Mouse (Mus musculus): ENCODE results near the gene Fkbp6.

Gene Fkbp6

GRCm38 (mm10) chr5:135351606-135352005 lies 1.8 kb upstream of the Fkbp6 start:
- no peak for DNase-seq

- no peak for DNase-seq
These were observed 2.3 kb downstream of the Fkbp6 start for GRCm38 (mm10) chr5:135347511-135348011.

- DNase-seq: no peak
These were observed 3.4 kb downstream of the Fkbp6 start for GRCm38 (mm10) chr5:135346430-135346829.

GRCm38 (mm10) chr5:135345989-135346388 lies 3.9 kb downstream of the Fkbp6 start:
- no peak for DNase-seq

GRCm38 (mm10) chr5:135337575-135337974 lies 12.3 kb downstream of the Fkbp6 start:
- DNase-seq: peak; percentile 24 to 39

GRCm38 (mm10) chr5:135331161-135331560 lies 18.7 kb downstream of the Fkbp6 start:
- DNase-seq: no peak

GRCm38 (mm10) chr5:135330201-135330600 lies 19.6 kb downstream of the Fkbp6 start:
- no peak for DNase-seq

- DNase-seq: no peak
These were observed 20.4 kb downstream of the Fkbp6 start for GRCm38 (mm10) chr5:135329471-135329870.

GRCm38 (mm10) chr5:135326121-135326659 lies 23.7 kb downstream of the Fkbp6 start:
- no peak for DNase-seq

GRCm38 (mm10) chr5:135322197-135322596 lies 27.6 kb downstream of the Fkbp6 start:
- DNase-seq: no peak

GRCm38 (mm10) chr5:135319856-135320255 lies 30.0 kb downstream of the Fkbp6 start:
- DNase-seq: peak; percentile 13 to 22

GRCm38 (mm10) chr5:135316177-135316576 lies 33.7 kb downstream of the Fkbp6 start:
- no peak for DNase-seq

- no peak for DNase-seq
These were observed 43.4 kb downstream of the Fkbp6 start for GRCm38 (mm10) chr5:135306321-135306965.

- no peak for DNase-seq
These were observed 47.4 kb downstream of the Fkbp6 start for GRCm38 (mm10) chr5:135302454-135302853.

GRCm38 (mm10) chr5:135301916-135302315 lies 47.9 kb downstream of the Fkbp6 start:
- no peak for DNase-seq

GRCm38 (mm10) chr5:135292001-135292400 lies 57.8 kb downstream of the Fkbp6 start:
- DNase-seq: no peak

- no peak for DNase-seq
These were observed 58.7 kb downstream of the Fkbp6 start for GRCm38 (mm10) chr5:135291193-135291592.

- DNase-seq: no peak
These were observed 59.1 kb downstream of the Fkbp6 start for GRCm38 (mm10) chr5:135290703-135291102.

- DNase-seq: no peak
These were observed 62.9 kb downstream of the Fkbp6 start for GRCm38 (mm10) chr5:135286926-135287325.

- DNase-seq: peak; percentile 89 to 92
These were observed 63.7 kb downstream of the Fkbp6 start for GRCm38 (mm10) chr5:135286185-135286584.

GRCm38 (mm10) chr5:135285211-135285610 lies 64.6 kb downstream of the Fkbp6 start:
- no peak for DNase-seq

- DNase-seq: no peak
These were observed 69.6 kb downstream of the Fkbp6 start for GRCm38 (mm10) chr5:135280226-135280625.

GRCm38 (mm10) chr5:135276597-135276996 lies 73.2 kb downstream of the Fkbp6 start:
- peak; percentile 15 to 41 for DNase-seq

- peak in 1 of 2 experiments; percentile 29 for DNase-seq
These were observed 75.0 kb downstream of the Fkbp6 start for GRCm38 (mm10) chr5:135274663-135275396.
